Mouse (Mus musculus) forebrain, postnatal 0 days (tissue): ENCODE data around the gene Atg4b. TPM values are rescaled to one million over a fixed set of nuclear protein-coding genes. Genes with fewer than 3 reads are reported as not detected.
A peak's percentile ranks its signal among the peaks of the same experiment; 100 is the strongest.

Experiments
- ATAC-seq: fragments of 200-750 bp; cut with Nextera tagmentation; 2 replicates; pipeline ENCODE4 v1.8.0; 2017; ENCODE audit warnings: mild to moderate bottlenecking, moderate library complexity
- DNase-seq: peaks from one replicate; pipeline ENCODE4 v3.0.0-alpha.2; 2015
- H3K27ac ChIP-seq: fragments of 300-500 bp; sonication (generic); 2 replicates; pipeline ENCODE4 v1.5.1; 2014; ENCODE audit warnings: low read depth, mild to moderate bottlenecking, antibody characterized with exemption, low read length, moderate library complexity, mixed read lengths
- H3K27me3 ChIP-seq: fragments of 300-500 bp; sonication (generic); 2 replicates; pipeline ENCODE4 v1.6.1; 2014; ENCODE audit warnings: mild to moderate bottlenecking, low read length, mixed read lengths; ENCODE audit not compliant: insufficient read depth
- H3K36me3 ChIP-seq: fragments of 300-500 bp; sonication (generic); 2 replicates; pipeline ENCODE4 v1.6.1; 2014; ENCODE audit warnings: mild to moderate bottlenecking, moderate library complexity; ENCODE audit not compliant: insufficient read depth
- H3K4me1 ChIP-seq: fragments of 300-500 bp; sonication (generic); 2 replicates; pipeline ENCODE4 v1.6.1; 2014; ENCODE audit warnings: antibody characterized with exemption; ENCODE audit not compliant: insufficient read depth
- H3K4me2 ChIP-seq: fragments of 300-500 bp; sonication (generic); 2 replicates; pipeline ENCODE4 v1.6.1; 2014; ENCODE audit warnings: low read depth, mild to moderate bottlenecking, moderate library complexity
- H3K4me3 ChIP-seq: fragments of 300-500 bp; sonication (generic); 2 replicates; pipeline ENCODE4 v1.5.1; 2014; ENCODE audit warnings: low read depth, low read length, mixed read lengths
- H3K9ac ChIP-seq: fragments of 300-500 bp; sonication (generic); 2 replicates; pipeline ENCODE4 v1.6.1; 2014; ENCODE audit warnings: mild to moderate bottlenecking
- H3K9me3 ChIP-seq: fragments of 300-500 bp; sonication (generic); 2 replicates; pipeline ENCODE4 v1.6.1; 2016; ENCODE audit warnings: low read length
- CTCF ChIP-seq: sonication (generic); IDR thresholded peaks from 2 replicates; pipeline ENCODE4 v1.5.1; 2016; ENCODE audit warnings: antibody characterized with exemption, control low read depth, low read depth
- WGBS: fragments of 180-500 bp; shearing (Covaris S2); extraction: QIAGEN DNeasy Blood & Tissue Kit; methylation state at CpG from one replicate; pipeline ENCODE4 v1.1.7; 2014; 5-methylcytosine and 5-hydroxymethylcytosine counted together
- polyA plus RNA-seq: library from polyadenylated mRNA; unstranded; fragments of >200 nt; fragmentation: Nextera tagmentation; extraction: Ambion mirVana; gene quantifications from 2 replicates; pipeline ENCODE4 v1.2.1, GENCODE M21; 2015
- total RNA-seq: library from RNA; depleted of rRNA; stranded (reverse); fragments of >200 nt; gene quantifications from 2 replicates; pipeline ENCODE4 v1.2.3, GENCODE M21; 2014

Atg4b gene
- total and polyA plus RNA-seq, 2 experiments from 2014 or later, result 46.0 to 72.6 TPM

GRCm38 (mm10) chr1:93724623-93725022 is 26.7 kb upstream of the Atg4b start:
- ATAC-seq (no peak), DNase-seq (no peak)
- H3K4me2 ChIP-seq, result no peak overlapping the region
- no peak overlapping the region for H3K27ac ChIP-seq
- no peak overlapping the region for H3K9ac ChIP-seq
- H3K4me1 ChIP-seq, result no peaks in the 10 kb centered on the region
- H3K36me3 ChIP-seq, result peaks cover 15% of the 10 kb centered on the region; the same call in 1 of the 2 replicates
- H3K4me3 ChIP-seq, result no peak overlapping the region
- no peak for TF ChIP-seq CTCF
- no peaks in the 10 kb centered on the region for H3K9me3 ChIP-seq
- H3K27me3 ChIP-seq, result no peaks in the 10 kb centered on the region
- 80% methylated on average over 3 of the region's 3 CpGs for WGBS

GRCm38 (mm10) chr1:93725665-93726064 is 25.6 kb upstream of the Atg4b start:
- Histone ChIP-seq H3K4me1 (no peaks in the 10 kb centered on the region), H3K36me3 (peaks cover 15% of the 10 kb centered on the region; the same call in 1 of the 2 replicates), H3K27ac (no peak overlapping the region), H3K27me3 (no peaks in the 10 kb centered on the region), H3K4me3 (no peak overlapping the region), H3K9ac (no peak overlapping the region), H3K4me2 (no peak overlapping the region), H3K9me3 (no peaks in the 10 kb centered on the region)
- WGBS, result 90% methylated on average over 5 of the region's 5 CpGs
- TF ChIP-seq CTCF, result no peak
- ATAC-seq (no peak), DNase-seq (no peak)

- peaks cover 15% of the 10 kb centered on the region; the same call in 1 of the 2 replicates for H3K36me3 ChIP-seq
- no peak overlapping the region for H3K27ac ChIP-seq
- ATAC-seq (no peak), DNase-seq (no peak)
- H3K27me3 ChIP-seq, result no peaks in the 10 kb centered on the region
- no peak overlapping the region for H3K4me2 ChIP-seq
- no peaks in the 10 kb centered on the region for H3K9me3 ChIP-seq
- TF ChIP-seq CTCF, result peak; percentile 18; the same call in 1 of the 2 replicates
- no peaks in the 10 kb centered on the region for H3K4me1 ChIP-seq
- 75% methylated on average over 3 of the region's 3 CpGs for WGBS
- H3K4me3 ChIP-seq, result no peak overlapping the region
- H3K9ac ChIP-seq, result no peak overlapping the region
These were observed 25.2 kb upstream of the Atg4b start for GRCm38 (mm10) chr1:93726116-93726515.

GRCm38 (mm10) chr1:93726974-93727373 is 24.3 kb upstream of the Atg4b start:
- Histone ChIP-seq H3K9ac (no peak overlapping the region), H3K4me3 (no peak overlapping the region), H3K9me3 (no peaks in the 10 kb centered on the region), H3K27ac (no peak overlapping the region), H3K36me3 (peaks cover 15% of the 10 kb centered on the region; the same call in 1 of the 2 replicates), H3K27me3 (no peaks in the 10 kb centered on the region), H3K4me1 (no peaks in the 10 kb centered on the region), H3K4me2 (no peak overlapping the region)
- DNase-seq (peak; percentile 9), ATAC-seq (peak; percentile 15; the same call in 1 of the 2 replicates)
- peak; percentile 75 for TF ChIP-seq CTCF
- 74% methylated on average over 3 of the region's 3 CpGs for WGBS

GRCm38 (mm10) chr1:93731103-93731502 is 20.2 kb upstream of the Atg4b start:
- H3K9me3 ChIP-seq, result no peaks in the 10 kb centered on the region
- no peak overlapping the region for H3K4me2 ChIP-seq
- WGBS, result 84% methylated on average over 5 of the region's 5 CpGs
- H3K27ac ChIP-seq, result no peak overlapping the region
- DNase-seq (no peak), ATAC-seq (no peak)
- no peaks in the 10 kb centered on the region for H3K36me3 ChIP-seq
- no peak overlapping the region for H3K4me3 ChIP-seq
- no peak for TF ChIP-seq CTCF
- H3K27me3 ChIP-seq, result no peaks in the 10 kb centered on the region
- no peaks in the 10 kb centered on the region for H3K4me1 ChIP-seq
- H3K9ac ChIP-seq, result no peak overlapping the region

GRCm38 (mm10) chr1:93731880-93732281 is 19.4 kb upstream of the Atg4b start:
- Histone ChIP-seq H3K4me2 (no peak overlapping the region), H3K9me3 (no peaks in the 10 kb centered on the region), H3K36me3 (no peaks in the 10 kb centered on the region), H3K27me3 (no peaks in the 10 kb centered on the region), H3K9ac (peak overlapping the region; percentile 22; the same call in 1 of the 2 replicates), H3K27ac (peak overlapping the region; percentile 47), H3K4me1 (no peaks in the 10 kb centered on the region), H3K4me3 (no peak overlapping the region)
- TF ChIP-seq CTCF, result no peak
- ATAC-seq (peak; percentile 87), DNase-seq (peak; percentile 36)
- 7% methylated on average over 3 of the region's 3 CpGs for WGBS

GRCm38 (mm10) chr1:93735859-93736258 is 15.4 kb upstream of the Atg4b start:
- no peak overlapping the region for H3K27ac ChIP-seq
- no peak for DNase-seq
- H3K9ac ChIP-seq, result no peak overlapping the region
- no peak for ATAC-seq
- H3K4me3 ChIP-seq, result no peak overlapping the region
- no peak overlapping the region for H3K4me2 ChIP-seq
- H3K27me3 ChIP-seq, result no peaks in the 10 kb centered on the region
- no peak for TF ChIP-seq CTCF
- WGBS, result 94% methylated on average over 3 of the region's 3 CpGs
- H3K4me1 ChIP-seq, result no peaks in the 10 kb centered on the region
- H3K9me3 ChIP-seq, result no peaks in the 10 kb centered on the region
- no peaks in the 10 kb centered on the region for H3K36me3 ChIP-seq
